ENCODE assay signal across 9 mouse cellular contexts in the genomic region with DNA sequence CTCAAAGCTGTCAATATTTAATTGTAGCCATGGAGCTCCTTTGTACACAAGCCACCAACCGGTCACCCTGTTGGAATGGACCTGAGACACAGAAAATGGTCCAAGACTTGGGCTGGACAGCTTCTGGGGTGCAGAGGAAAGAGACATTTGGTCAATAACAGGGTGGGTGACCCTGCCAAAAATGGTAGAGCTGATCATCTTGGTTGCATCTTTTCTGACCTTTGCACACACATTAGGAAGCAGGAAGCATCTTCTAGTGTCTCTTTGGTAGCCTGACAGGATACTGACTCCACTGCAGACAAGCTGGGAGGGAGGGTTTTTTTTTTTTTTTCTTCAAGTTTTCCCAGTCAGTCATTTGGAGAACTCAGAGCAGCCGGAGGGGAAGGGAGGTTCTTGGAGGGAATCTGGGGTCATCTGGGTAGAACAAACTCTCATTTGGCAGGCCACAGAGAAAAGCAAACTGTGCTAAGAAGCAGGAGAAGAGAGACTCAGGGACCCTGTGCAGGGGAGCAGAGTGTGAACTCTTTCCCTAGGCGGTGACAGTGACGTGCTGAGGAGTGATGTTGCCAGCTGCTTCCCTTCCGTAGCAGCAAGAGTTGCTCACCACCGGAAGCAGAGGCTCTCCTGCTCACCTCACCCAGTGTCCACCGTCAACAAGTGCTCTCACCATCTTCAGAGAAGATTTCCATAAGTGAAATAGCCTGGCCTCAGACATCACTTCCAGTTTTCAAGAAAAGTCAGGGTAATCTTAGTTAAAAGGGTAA.
A peak's percentile ranks its signal among the peaks of the same experiment; 100 is the strongest.
DNase-seq lines count a peak whose midpoint lies in the region; ATAC-seq and TF ChIP-seq lines count a peak whose summit lies in the region.
"Had no signal": no experiment of that assay in that cellular context is flagged by ENCODE, and none has a peak within 500 bp of the region (broad histone marks: within the 10 kb centered on the region; RNA-seq: fewer than 3 reads in every experiment).

No protein-coding gene starts in this region.

- H3K4me1 ChIP-seq in heart, embryonic 10.5 days = peaks cover 19% of the 10 kb centered on the region
- peaks cover 37% of the 10 kb centered on the region for H3K4me1 ChIP-seq in brown adipose tissue, adult 24 weeks (ENCODE audit: control insufficient read depth, insufficient read depth, insufficient read length, low read length)
- no peaks in the 10 kb centered on the region for H3K4me1 ChIP-seq in forebrain, embryonic 13.5 days

- H3K4me2 ChIP-seq in forebrain, embryonic 13.5 days = no peak overlapping the region

- no peaks in the 10 kb centered on the region for H3K36me3 ChIP-seq in heart, embryonic 10.5 days
- H3K36me3 ChIP-seq in forebrain, embryonic 13.5 days (ENCODE audit: poor library complexity, severe bottlenecking) = no peaks in the 10 kb centered on the region

- no peak for ATAC-seq in forebrain, embryonic 13.5 days

- no peak overlapping the region for H3K9ac ChIP-seq in forebrain, embryonic 13.5 days

- TF ChIP-seq CTCF in layer of hippocampus, adult 2 months (conservative IDR thresholded peaks at IDR 0.05) = no peak

- no peak overlapping the region for H3K4me3 ChIP-seq in heart, embryonic 10.5 days
- no peak overlapping the region for H3K4me3 ChIP-seq in brown adipose tissue, adult 24 weeks (ENCODE audit: insufficient read depth, low read depth, low read length)
- H3K4me3 ChIP-seq in forebrain, embryonic 13.5 days = no peak overlapping the region
- no peak overlapping the region for H3K4me3 ChIP-seq in layer of hippocampus, adult 2 months

- 21% methylated on average over 7 of the region's 7 CpGs for WGBS in heart, embryonic 10.5 days
- WGBS in forebrain, embryonic 13.5 days = 78% methylated on average over 7 of the region's 7 CpGs

- peak; percentile 96 for DNase-seq in heart, adult 11 months
- no peak for DNase-seq in heart, embryonic 10.5 days (ENCODE audit: low spot score)
- peak; percentile 42 for DNase-seq in heart, postnatal 25 days (ENCODE audit: low spot score)
- peak; percentile 82 for DNase-seq in skeletal muscle tissue, adult 2 months (ENCODE audit: low read depth, low spot score)
- no peak for DNase-seq in left cerebral cortex, postnatal 25 days (ENCODE audit: low spot score in 2 of 2)
- DNase-seq in layer of hippocampus, adult 2 months (ENCODE audit: low spot score in 2 of 2) = no peak
- DNase-seq: cerebellum, adult 8-10 months had no signal

- no peak overlapping the region for H3K27ac ChIP-seq in heart, embryonic 10.5 days
- H3K27ac ChIP-seq in brown adipose tissue, adult 24 weeks (replicated peaks; ENCODE audit: low read depth, low read length) = peak overlapping the region; percentile 46
- H3K27ac ChIP-seq in forebrain, embryonic 13.5 days = no peak overlapping the region
- no peak overlapping the region for H3K27ac ChIP-seq in layer of hippocampus, adult 2 months

- no peaks in the 10 kb centered on the region for H3K9me3 ChIP-seq in heart, embryonic 10.5 days
- no peaks in the 10 kb centered on the region for H3K9me3 ChIP-seq in forebrain, embryonic 13.5 days (replicated peaks)

- intact Hi-C loops in heart, postnatal 25 days (cut with DNase I) = no loop called here
- intact Hi-C loops in left cerebral cortex, postnatal 25 days (cut with DNase I) = no loop called here

- no peaks in the 10 kb centered on the region for H3K27me3 ChIP-seq in heart, embryonic 10.5 days (ENCODE audit: insufficient read depth, poor library complexity, severe bottlenecking)
- no peaks in the 10 kb centered on the region for H3K27me3 ChIP-seq in forebrain, embryonic 13.5 days

Comparison
In these comparisons a context has a peak if more than half of its experiments do, and no peak if none do; other contexts are left out.
1. DNase-seq: peak in heart, adult 11 months (single experiment), heart, postnatal 25 days (single experiment) and skeletal muscle tissue, adult 2 months (single experiment); none in heart, embryonic 10.5 days (single experiment), left cerebral cortex, postnatal 25 days (0 of 2) and layer of hippocampus, adult 2 months (0 of 2).